In genomic region chr4:140791071-140791470, GRCm38 (mm10) we compare ENCODE assay signal across 25 mouse cellular contexts. TPM values are rescaled to one million over a fixed set of nuclear protein-coding genes. Genes with fewer than 3 reads are reported as not detected.
DNase-seq lines count a peak whose midpoint lies in the region; ATAC-seq and TF ChIP-seq lines count a peak whose summit lies in the region.
"Had no signal": no experiment of that assay in that cellular context is flagged by ENCODE, and none has a peak within 500 bp of the region (broad histone marks: within the 10 kb centered on the region; RNA-seq: fewer than 3 reads in every experiment).

No protein-coding gene starts in this region.

- H3K4me3 ChIP-seq in E14TG2a.4 (replicated peaks; ENCODE audit: low read length), result peak overlapping the region; percentile 20; the same call in 1 of the 2 replicates

- DNase-seq in heart, adult 11 months, result peak; percentile 94
- DNase-seq in heart, adult 9 months (ENCODE audit: low spot score in 2 of 2), result no peak
- DNase-seq in gastrocnemius, postnatal 10 days, result no peak
- DNase-seq in lung, postnatal 10 days, result no peak
- DNase-seq: adrenal gland, adult 2 months; adrenal gland, adult 8-10 months; adrenal gland, postnatal 10 days; adrenal gland, postnatal 14 days; adrenal gland, postnatal 25 days; adrenal gland, postnatal 36 days; B cell, adult 2 months; cerebellum, adult 11 months; cerebellum, adult 11-12 months; cerebellum, adult 18-20 months; cerebellum, adult 2 months had no signal

- 0 out of 2 replicates have a peak, but pooled peaks have one; percentile 3 for ATAC-seq in granulocyte monocyte progenitor cell, adult 5-6 weeks (replicated peaks; ENCODE audit: poor library complexity, severe bottlenecking)
- ATAC-seq: activated CD4-positive, CD25-positive, alpha-beta regulatory T cell, adult 4 months; CD4-positive, CD25-positive, alpha-beta regulatory T cell, adult 4 months; Patski had no signal

- H3K27me3 ChIP-seq in E14TG2a.4 (ENCODE audit: insufficient read depth, low read length), result 0 out of 2 replicates have a peak, but pooled peaks cover 7% of the 10 kb centered on the region
- H3K27me3 ChIP-seq: Patski had no signal

- H3K9me3 ChIP-seq in E14TG2a.4 (ENCODE audit: low read length), result peaks cover 6% of the 10 kb centered on the region

- H3K4me1 ChIP-seq in E14TG2a.4 (replicated peaks; ENCODE audit: low read depth, low read length), result peaks cover 34% of the 10 kb centered on the region

- no peak for TF ChIP-seq CTCF in E14TG2a.4 (conservative IDR thresholded peaks at IDR 0.05; ENCODE audit: low read length)

- H3K36me3 ChIP-seq in E14TG2a.4 (ENCODE audit: insufficient read depth, low read length), result no peaks in the 10 kb centered on the region
- H3K36me3 ChIP-seq: G1E had no signal

RNA-seq across cellular contexts. Expression of gene Padi4, which starts 17.0 kb away (rescaled TPM):
- 2.8 and 7.9 TPM in 2 replicates for total RNA-seq in granulocyte monocyte progenitor cell, adult 5-6 weeks (2014; fragmentation: Nextera tagmentation)
- total RNA-seq in granulocyte monocyte progenitor cell, adult 5-6 weeks (2017), result 5.1 and 6.4 TPM in 2 replicates
- under 1 TPM; 0.35 to 0.90 TPM for total RNA-seq in gastrocnemius, postnatal 10 days (2021)
- total RNA-seq: CH12.LX, G1E, MEL had no signal

RNA-seq across cellular contexts. Expression of gene Padi3, which starts 19.4 kb away (rescaled TPM):
- 0.19 and 0.21 TPM in 2 replicates for total RNA-seq in granulocyte monocyte progenitor cell, adult 5-6 weeks (2014; fragmentation: Nextera tagmentation)
- total RNA-seq in granulocyte monocyte progenitor cell, adult 5-6 weeks (2017), result 0.04 TPM in 1 of 2 replicates, not detected in the other
- under 1 TPM; 0.65 to 0.75 TPM for total RNA-seq in gastrocnemius, postnatal 10 days (2021)
- total RNA-seq: adrenal gland, adult 18-20 months; adrenal gland, adult 2 months; adrenal gland, adult 8-10 months; adrenal gland, postnatal 14 days; adrenal gland, postnatal 25 days; adrenal gland, postnatal 36 days; adrenal gland, postnatal 4 days had no signal

RNA-seq across cellular contexts. Expression of gene Padi6, which starts 48.6 kb away (rescaled TPM):
- total RNA-seq in granulocyte monocyte progenitor cell, adult 5-6 weeks (2014; fragmentation: Nextera tagmentation), result not detected in 2 replicates
- not detected in 2 replicates for total RNA-seq in granulocyte monocyte progenitor cell, adult 5-6 weeks (2017)
- total RNA-seq in gastrocnemius, postnatal 10 days (2021), result not detected
- total RNA-seq: adrenal gland, adult 18-20 months; adrenal gland, adult 2 months; adrenal gland, adult 8-10 months; adrenal gland, postnatal 14 days; adrenal gland, postnatal 36 days; CH12.LX; G1E; MEL had no signal

RNA-seq across cellular contexts. Expression of gene Padi1, which starts 54.5 kb away (rescaled TPM):
- total RNA-seq in granulocyte monocyte progenitor cell, adult 5-6 weeks (2014; fragmentation: Nextera tagmentation), result not detected in 2 replicates
- not detected in 2 replicates for total RNA-seq in granulocyte monocyte progenitor cell, adult 5-6 weeks (2017)
- total RNA-seq in gastrocnemius, postnatal 10 days (2021), result under 1 TPM in 1 of 2 experiments, not detected in 1; 0.09 TPM
- total RNA-seq: adrenal gland, adult 18-20 months; adrenal gland, adult 2 months; adrenal gland, adult 8-10 months; adrenal gland, postnatal 10 days; adrenal gland, postnatal 14 days; adrenal gland, postnatal 25 days; adrenal gland, postnatal 36 days; adrenal gland, postnatal 4 days had no signal
